9 mouse cellular contexts compared by ENCODE assay signal in the genomic region with DNA sequence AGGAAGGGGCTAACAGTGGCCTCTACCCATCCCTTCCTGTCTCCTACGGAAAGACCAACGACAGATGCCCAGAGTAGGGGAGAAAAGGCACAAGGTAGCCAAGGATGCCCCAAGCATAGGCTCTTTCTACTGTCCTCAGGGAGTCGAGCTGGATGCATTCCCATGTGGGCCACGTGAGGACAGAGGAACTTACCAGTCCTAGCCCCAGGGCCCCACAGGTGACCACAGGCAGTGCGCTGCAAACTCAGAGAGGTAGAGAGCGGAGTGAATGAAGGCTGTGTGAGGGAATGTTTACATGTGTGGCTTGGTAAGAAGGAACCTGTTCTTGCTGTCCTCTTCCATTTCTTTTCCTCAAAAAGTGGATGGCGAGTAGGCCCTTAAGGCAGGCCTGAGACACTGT. TPM values are rescaled to one million over a fixed set of nuclear protein-coding genes. Genes with fewer than 3 reads are reported as not detected.
A peak's percentile ranks its signal among the peaks of the same experiment; 100 is the strongest.
DNase-seq lines count a peak whose midpoint lies in the region; ATAC-seq and TF ChIP-seq lines count a peak whose summit lies in the region.
"Had no signal": no experiment of that assay in that cellular context is flagged by ENCODE, and none has a peak within 500 bp of the region (broad histone marks: within the 10 kb centered on the region; RNA-seq: fewer than 3 reads in every experiment).

No protein-coding gene starts in this region.

- peaks cover 14% of the 10 kb centered on the region for H3K36me3 ChIP-seq in heart, embryonic 10.5 days
- peaks cover 14% of the 10 kb centered on the region for H3K36me3 ChIP-seq in lung, embryonic 14.5 days (ENCODE audit: insufficient read depth)
- peaks cover 13% of the 10 kb centered on the region for H3K36me3 ChIP-seq in embryonic facial prominence, embryonic 13.5 days

- H3K4me1 ChIP-seq in heart, embryonic 10.5 days, result peaks cover 35% of the 10 kb centered on the region
- H3K4me1 ChIP-seq in lung, embryonic 14.5 days (ENCODE audit: insufficient read depth), result peaks cover 15% of the 10 kb centered on the region
- peaks cover 43% of the 10 kb centered on the region for H3K4me1 ChIP-seq in embryonic facial prominence, embryonic 13.5 days

- H3K4me3 ChIP-seq in heart, embryonic 10.5 days, result no peak overlapping the region
- no peak overlapping the region for H3K4me3 ChIP-seq in lung, embryonic 14.5 days (ENCODE audit: low read depth, low read length)
- H3K4me3 ChIP-seq in embryonic facial prominence, embryonic 13.5 days, result no peak overlapping the region

- TF ChIP-seq CTCF in lung, embryonic 14.5 days (IDR thresholded peaks at IDR 0.05; ENCODE audit: low read depth), result no peak

- WGBS in heart, embryonic 10.5 days, result 47% methylated on average over 7 of the region's 7 CpGs
- 42% methylated on average over 7 of the region's 7 CpGs for WGBS in lung, embryonic 14.5 days
- WGBS in embryonic facial prominence, embryonic 13.5 days, result 51% methylated on average over 7 of the region's 7 CpGs

- H3K9me3 ChIP-seq in heart, embryonic 10.5 days, result no peaks in the 10 kb centered on the region
- H3K9me3 ChIP-seq in lung, embryonic 14.5 days (ENCODE audit: low read depth, low read length), result no peaks in the 10 kb centered on the region
- no peaks in the 10 kb centered on the region for H3K9me3 ChIP-seq in embryonic facial prominence, embryonic 13.5 days

- no peak for DNase-seq in heart, embryonic 10.5 days (ENCODE audit: low spot score)
- no peak for DNase-seq in heart, postnatal 14 days
- DNase-seq in lung, embryonic 14.5 days, result no peak
- no peak for DNase-seq in lung, adult 18-20 months

- 0 out of 2 replicates have a peak overlapping the region, but pooled peaks have one; percentile 32 for H3K27ac ChIP-seq in heart, embryonic 10.5 days
- H3K27ac ChIP-seq in lung, embryonic 14.5 days (ENCODE audit: low read depth), result 0 out of 2 replicates have a peak overlapping the region, but pooled peaks have one; percentile 16
- peak overlapping the region; percentile 51; the same call in 1 of the 2 replicates for H3K27ac ChIP-seq in embryonic facial prominence, embryonic 13.5 days
- H3K27ac ChIP-seq: macrophage had no signal

- peak overlapping the region; percentile 32; the same call in 1 of the 2 replicates for H3K9ac ChIP-seq in lung, embryonic 14.5 days
- H3K9ac ChIP-seq in embryonic facial prominence, embryonic 13.5 days, result 0 out of 2 replicates have a peak overlapping the region, but pooled peaks have one; percentile 32

- H3K27me3 ChIP-seq in heart, embryonic 10.5 days (ENCODE audit: insufficient read depth, poor library complexity, severe bottlenecking), result 0 out of 2 replicates have a peak, but pooled peaks cover 11% of the 10 kb centered on the region
- H3K27me3 ChIP-seq in lung, embryonic 14.5 days (ENCODE audit: insufficient read depth, low read length), result no peaks in the 10 kb centered on the region
- H3K27me3 ChIP-seq in embryonic facial prominence, embryonic 13.5 days, result no peaks in the 10 kb centered on the region

- ATAC-seq in lung, embryonic 14.5 days (ENCODE audit: insufficient read depth), result no peak
- ATAC-seq in embryonic facial prominence, embryonic 13.5 days (ENCODE audit: insufficient number of reproducible peaks, insufficient read depth, low FRiP score, low TSS enrichment, low read depth), result no peak
- 0 out of 2 replicates have a peak, but pooled peaks have one; percentile 14 for ATAC-seq in neutrophil, adult 5-6 weeks (ENCODE audit: extremely low read depth, insufficient number of reproducible peaks, low FRiP score, poor library complexity, severe bottlenecking)
- ATAC-seq in inflammation-experienced regulatory T-cells, adult 6 months, result no peak
- no peak for ATAC-seq in megakaryocyte progenitor cell, adult 5-6 weeks (replicated peaks; ENCODE audit: poor library complexity)

- peak overlapping the region; percentile 23; the same call in 1 of the 2 replicates for H3K4me2 ChIP-seq in lung, embryonic 14.5 days
- peak overlapping the region; percentile 39 for H3K4me2 ChIP-seq in embryonic facial prominence, embryonic 13.5 days

- intact Hi-C loops in heart, postnatal 14 days (cut with DNase I), result no loop called here

RNA-seq across cellular contexts. Expression of gene Pi16, which starts 11.6 kb away (rescaled TPM):
- polyA plus RNA-seq in heart, embryonic 10.5 days (2016; fragmentation: Nextera tagmentation; extraction: Ambion mirVana), result 1.9 and 2.6 TPM in 2 replicates
- 10 to 100 TPM; 34.3 to 47.8 TPM for total RNA-seq in heart, postnatal 14 days (2021)
- 0.14 TPM in 2 replicates for polyA plus RNA-seq in lung, embryonic 14.5 days (2014; fragmentation: Nextera tagmentation; extraction: Ambion mirVana)
- 0.23 and 0.27 TPM in 2 replicates for polyA plus RNA-seq in embryonic facial prominence, embryonic 13.5 days (2015; fragmentation: Nextera tagmentation; extraction: Ambion mirVana)
- total RNA-seq in neutrophil, adult 5-6 weeks (2017), result 151 and 159 TPM in 2 replicates
- under 1 TPM; 0.30 to 0.57 (median 0.53) TPM for polyA plus RNA-seq in inflammation-experienced regulatory T-cells, adult 6 months (2017; shearing (Covaris generic))
- total RNA-seq in megakaryocyte progenitor cell, adult 5-6 weeks (2015), result 3.5 and 4.8 TPM in 2 replicates
- 5.8 and 8.5 TPM in 2 replicates for total RNA-seq in megakaryocyte progenitor cell, adult 5-6 weeks (2017)

RNA-seq across cellular contexts. Expression of gene BC004004, which starts 37.3 kb away (rescaled TPM):
- 79.2 and 94.0 TPM in 2 replicates for polyA plus RNA-seq in heart, embryonic 10.5 days (2016; fragmentation: Nextera tagmentation; extraction: Ambion mirVana)
- total RNA-seq in heart, postnatal 14 days (2021), result 100 to 1,000 TPM; 189 to 195 TPM
- polyA plus RNA-seq in lung, embryonic 14.5 days (2014; fragmentation: Nextera tagmentation; extraction: Ambion mirVana), result 68.9 and 71.1 TPM in 2 replicates
- 66.7 and 71.3 TPM in 2 replicates for polyA plus RNA-seq in embryonic facial prominence, embryonic 13.5 days (2015; fragmentation: Nextera tagmentation; extraction: Ambion mirVana)
- total RNA-seq in neutrophil, adult 5-6 weeks (2017), result 65.4 and 72.1 TPM in 2 replicates
- polyA plus RNA-seq in inflammation-experienced regulatory T-cells, adult 6 months (2017; shearing (Covaris generic)), result 100 to 1,000 TPM; 120 to 122 (median 120) TPM
- 85.3 and 97.7 TPM in 2 replicates for total RNA-seq in megakaryocyte progenitor cell, adult 5-6 weeks (2015)
- 84.9 and 99.2 TPM in 2 replicates for total RNA-seq in megakaryocyte progenitor cell, adult 5-6 weeks (2017)

RNA-seq across cellular contexts. Expression of gene Mtch1, which starts 41.9 kb away (rescaled TPM):
- 281 and 310 TPM in 2 replicates for polyA plus RNA-seq in heart, embryonic 10.5 days (2016; fragmentation: Nextera tagmentation; extraction: Ambion mirVana)
- 100 to 1,000 TPM; 272 to 279 TPM for total RNA-seq in heart, postnatal 14 days (2021)
- 381 and 395 TPM in 2 replicates for polyA plus RNA-seq in lung, embryonic 14.5 days (2014; fragmentation: Nextera tagmentation; extraction: Ambion mirVana)
- 284 and 299 TPM in 2 replicates for polyA plus RNA-seq in embryonic facial prominence, embryonic 13.5 days (2015; fragmentation: Nextera tagmentation; extraction: Ambion mirVana)
- total RNA-seq in neutrophil, adult 5-6 weeks (2017), result 65.8 and 67.3 TPM in 2 replicates
- polyA plus RNA-seq in inflammation-experienced regulatory T-cells, adult 6 months (2017; shearing (Covaris generic)), result 10 to 100 TPM; 13.4 to 15.9 (median 13.4) TPM
- 85.3 and 89.2 TPM in 2 replicates for total RNA-seq in megakaryocyte progenitor cell, adult 5-6 weeks (2015)
- 54.9 and 61.7 TPM in 2 replicates for total RNA-seq in megakaryocyte progenitor cell, adult 5-6 weeks (2017)

RNA-seq across cellular contexts. Expression of gene Ppil1, which starts 41.9 kb away (rescaled TPM):
- 147 and 188 TPM in 2 replicates for polyA plus RNA-seq in heart, embryonic 10.5 days (2016; fragmentation: Nextera tagmentation; extraction: Ambion mirVana)
- total RNA-seq in heart, postnatal 14 days (2021), result 10 to 100 TPM; 28.8 to 33.5 TPM
- 158 and 162 TPM in 2 replicates for polyA plus RNA-seq in lung, embryonic 14.5 days (2014; fragmentation: Nextera tagmentation; extraction: Ambion mirVana)
- polyA plus RNA-seq in embryonic facial prominence, embryonic 13.5 days (2015; fragmentation: Nextera tagmentation; extraction: Ambion mirVana), result 149 and 162 TPM in 2 replicates
- 23.1 and 25.7 TPM in 2 replicates for total RNA-seq in neutrophil, adult 5-6 weeks (2017)
- 100 to 1,000 TPM in 1 of 3 experiments, 10 to 100 TPM in 2; 59.0 to 107 (median 62.4) TPM for polyA plus RNA-seq in inflammation-experienced regulatory T-cells, adult 6 months (2017; shearing (Covaris generic))
- total RNA-seq in megakaryocyte progenitor cell, adult 5-6 weeks (2015), result 67.3 and 73.9 TPM in 2 replicates
- 82.0 and 103 TPM in 2 replicates for total RNA-seq in megakaryocyte progenitor cell, adult 5-6 weeks (2017)

RNA-seq across cellular contexts. Expression of gene Fgd2, which starts 54.8 kb away (rescaled TPM):
- polyA plus RNA-seq in heart, embryonic 10.5 days (2016; fragmentation: Nextera tagmentation; extraction: Ambion mirVana), result 2.2 and 3.8 TPM in 2 replicates
- total RNA-seq in heart, postnatal 14 days (2021), result 1 to 10 TPM; 2.3 to 2.9 TPM
- polyA plus RNA-seq in lung, embryonic 14.5 days (2014; fragmentation: Nextera tagmentation; extraction: Ambion mirVana), result 15.7 and 19.2 TPM in 2 replicates
- 11.5 and 12.9 TPM in 2 replicates for polyA plus RNA-seq in embryonic facial prominence, embryonic 13.5 days (2015; fragmentation: Nextera tagmentation; extraction: Ambion mirVana)
- total RNA-seq in neutrophil, adult 5-6 weeks (2017), result 184 and 192 TPM in 2 replicates
- polyA plus RNA-seq in inflammation-experienced regulatory T-cells, adult 6 months (2017; shearing (Covaris generic)), result 1 to 10 TPM in 2 of 3 experiments, not detected in 1; 1.5 to 3.3 TPM
- 19.1 and 22.0 TPM in 2 replicates for total RNA-seq in megakaryocyte progenitor cell, adult 5-6 weeks (2015)
- total RNA-seq in megakaryocyte progenitor cell, adult 5-6 weeks (2017), result 19.6 and 28.5 TPM in 2 replicates

Comparison
In these comparisons a context has a peak if more than half of its experiments do, and no peak if none do; other contexts are left out.
1. RNA of gene Mtch1, which starts 41.9 kb away (polyA plus RNA-seq): 381 to 395 TPM in lung, embryonic 14.5 days, 281 to 310 TPM in heart, embryonic 10.5 days and 284 to 299 TPM in embryonic facial prominence, embryonic 13.5 days; 13.4 to 15.9 TPM in inflammation-experienced regulatory T-cells, adult 6 months; every median in the first group is over 10 times any median in the second.
2. Peak in every context shown above with its lines, with median percentiles within 50 percentile points of each other: H3K27ac ChIP-seq.